Mouse (Mus musculus) thymus, postnatal 0 days (tissue): ENCODE results near the gene Olfr1132. TPM values are rescaled to one million over a fixed set of nuclear protein-coding genes. Genes with fewer than 3 reads are reported as not detected.
"Not testable (repeated sequence)": the region's sequence is repeated elsewhere in the genome, so short reads cannot be mapped to it uniquely, and the experiment has no call there.

Source experiments
- DNase-seq: peaks from one replicate; pipeline ENCODE4 v3.0.0-alpha.2; 2015; ENCODE audit warnings: low spot score
- polyA plus RNA-seq: library from polyadenylated mRNA; unstranded; fragments of >200 nt; fragmentation: Nextera tagmentation; extraction: Ambion mirVana; gene quantifications from 2 replicates; pipeline ENCODE4 v1.2.1, GENCODE M21; 2015

Olfr1132 gene
- polyA plus RNA-seq = not detected in 2 replicates

DNA sequence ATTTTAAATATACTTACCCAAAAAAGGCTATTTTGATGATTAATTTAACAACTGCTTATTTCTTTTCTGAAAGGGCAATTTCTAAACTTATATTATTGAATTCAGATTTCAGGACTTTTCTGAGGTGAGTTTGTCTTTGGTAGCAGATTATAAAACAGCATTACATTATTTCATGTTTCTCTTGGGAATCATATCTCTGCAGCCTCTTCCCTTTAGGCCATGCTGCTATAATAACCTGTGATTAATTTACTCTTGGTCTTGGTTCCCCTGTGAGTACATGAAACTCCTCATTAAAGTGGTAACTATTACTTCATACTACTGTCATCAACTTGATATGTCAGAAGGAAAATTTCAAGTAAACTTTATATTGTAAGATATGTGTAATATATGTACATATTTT is at the start of gene Olfr1132:
Olfr1132 (minus strand) TSS at position 101 of the 400 bp plus-strand sequence.
- DNase-seq = no peak

DNA sequence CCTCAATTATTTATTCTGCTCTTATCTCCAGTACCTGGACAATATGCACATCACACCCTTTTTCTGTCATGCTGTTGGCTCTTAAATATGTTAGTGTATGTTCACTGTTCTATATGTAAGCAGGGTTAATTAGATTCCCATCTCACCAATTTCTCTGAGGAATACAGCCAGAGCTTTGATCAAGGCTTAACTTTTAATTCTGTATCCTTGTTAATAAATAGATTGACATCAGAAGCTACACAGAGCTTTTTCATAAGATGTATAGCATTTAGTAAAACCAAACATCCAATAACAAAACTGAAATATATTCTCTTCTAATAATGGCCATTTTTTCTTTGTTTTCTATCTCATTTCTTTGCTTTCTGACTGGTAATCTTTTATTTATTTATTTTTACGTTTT is 36.2 kb upstream of the Olfr1132 start, which contains the start of gene Olfr1135:
Olfr1135 (minus strand) TSS at position 101 of the 400 bp plus-strand sequence.
- no peak for DNase-seq

DNA sequence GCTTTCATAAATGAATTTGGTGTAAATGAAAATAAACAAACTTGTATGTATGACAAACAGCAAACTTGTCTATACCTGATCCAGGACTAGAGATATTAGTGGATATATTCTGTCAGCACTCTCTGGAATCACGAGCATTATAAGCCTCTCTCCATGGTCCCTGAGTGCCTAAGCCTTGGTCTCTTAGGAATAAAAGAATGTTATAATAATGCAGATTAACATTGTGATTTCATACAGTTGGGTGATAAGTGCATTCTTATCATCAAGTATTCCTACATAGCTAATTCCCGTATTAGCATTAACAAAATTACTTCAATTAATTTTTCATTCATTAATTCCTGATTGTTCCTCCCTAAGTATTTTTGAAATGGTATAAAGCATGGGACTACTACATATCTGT is 21.0 kb upstream of the Olfr1132 start, which contains the start of gene Olfr1134:
Olfr1134 (minus strand) TSS at position 101 of the 400 bp plus-strand sequence.
- no peak for DNase-seq

DNA sequence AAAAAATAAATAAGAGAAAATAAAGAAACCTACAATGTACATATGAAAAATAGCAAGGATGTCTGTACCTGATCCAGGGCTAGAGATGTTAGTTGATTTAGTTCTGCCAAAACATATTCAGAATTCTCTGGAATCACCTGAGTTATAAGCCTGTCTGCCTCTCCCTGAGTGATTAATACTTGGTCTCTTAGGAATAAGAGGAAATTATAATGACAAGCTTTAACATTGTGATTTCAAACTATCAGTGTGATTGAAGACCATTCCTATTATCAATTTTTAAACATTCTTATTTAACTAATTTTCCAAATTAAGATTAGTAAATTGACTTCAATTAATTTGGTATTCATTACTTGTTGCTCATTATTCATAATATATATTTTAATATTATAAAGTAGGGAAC is 9.9 kb upstream of the Olfr1132 start, which contains the start of gene Olfr1133:
Olfr1133 (minus strand) TSS at position 101 of the 400 bp plus-strand sequence.
- DNase-seq = no peak

DNA sequence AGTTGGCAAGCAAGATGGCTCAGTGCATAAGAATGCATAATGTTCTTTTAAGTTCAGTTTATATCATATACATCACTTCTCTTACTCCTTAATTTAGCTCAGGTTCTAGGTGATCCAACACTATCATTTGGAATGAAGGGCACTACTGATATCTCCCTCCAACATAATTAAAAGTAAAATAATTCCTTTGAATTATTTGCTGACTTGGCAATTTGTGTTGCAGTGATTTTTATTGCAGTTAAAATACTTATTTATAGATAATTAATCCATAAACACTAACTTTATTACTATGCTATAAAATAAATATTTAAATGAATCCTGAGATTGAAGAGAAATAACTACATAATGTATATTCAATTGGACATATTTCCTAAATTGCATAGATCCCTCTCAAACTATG is 5.1 kb upstream of the Olfr1132 start:
- DNase-seq = no peak

DNA sequence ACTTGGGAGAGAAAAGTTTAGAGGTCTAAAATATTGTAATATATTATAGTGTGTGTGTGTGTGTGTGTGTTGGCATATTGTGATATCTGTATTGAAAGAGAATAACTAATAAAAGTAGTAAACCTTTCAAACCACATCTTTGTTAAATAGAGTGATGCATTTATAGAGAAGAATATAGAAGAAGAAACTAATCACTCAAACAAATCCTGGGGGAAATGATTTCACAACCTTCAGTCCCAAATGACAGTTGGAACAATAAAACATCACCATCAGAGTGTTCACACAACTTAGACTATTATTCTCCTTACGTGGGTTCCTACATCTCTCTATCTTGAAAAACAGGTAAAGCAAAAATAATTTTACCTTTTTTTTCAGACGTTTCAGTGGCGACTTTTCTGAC is 10.5 kb downstream of the Olfr1132 start, which contains the start of gene Olfr1131:
Olfr1131 (plus strand) TSS at position 301 of the 400 bp plus-strand sequence.
- DNase-seq = no peak

DNA sequence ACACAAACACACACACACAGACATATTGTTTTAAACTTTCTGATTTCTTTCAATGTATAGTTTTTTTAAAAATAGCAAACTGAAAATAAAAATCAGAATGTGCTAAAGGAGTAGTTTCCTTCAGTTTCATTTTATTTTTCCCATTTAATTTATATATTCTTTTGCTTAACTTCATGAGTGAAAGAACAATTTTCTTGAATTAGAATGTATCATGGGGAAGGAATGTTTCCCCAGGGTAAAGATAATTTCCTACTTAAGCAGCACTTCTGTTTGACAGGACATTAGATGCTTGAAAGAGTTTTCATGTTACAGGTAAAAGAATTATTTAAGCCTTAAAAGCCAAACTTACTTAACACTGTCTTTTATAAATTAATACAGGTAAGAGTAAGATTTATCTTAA is 31.4 kb downstream of the Olfr1132 start, which contains the start of gene Olfr1130:
Olfr1130 (plus strand) TSS at position 301 of the 400 bp plus-strand sequence.
- DNase-seq = not testable (repeated sequence)

Other genes with a start within 250 kb of the Olfr1132 start
- not detected in 2 replicates for gene Olfr1123, start 220.9 kb downstream of the Olfr1132 start, polyA plus RNA-seq
- 0.09 TPM in 1 of 2 replicates, not detected in the other for gene Olfr1124, start 207.3 kb downstream of the Olfr1132 start, polyA plus RNA-seq
- gene Olfr1126, start 183.6 kb downstream of the Olfr1132 start, polyA plus RNA-seq = not detected in 2 replicates
- gene Pramel7, start 140.4 kb downstream of the Olfr1132 start, polyA plus RNA-seq = not detected in 2 replicates
- gene Pramel6, start 131.0 kb downstream of the Olfr1132 start, polyA plus RNA-seq = not detected in 2 replicates
- not detected in 2 replicates for gene Olfr153, start 105.7 kb downstream of the Olfr1132 start, polyA plus RNA-seq
- not detected in 2 replicates for gene Olfr1128, start 92.0 kb downstream of the Olfr1132 start, polyA plus RNA-seq
- gene Olfr1129, start 63.6 kb downstream of the Olfr1132 start, polyA plus RNA-seq = not detected in 2 replicates
- gene Olfr1130, start 31.3 kb downstream of the Olfr1132 start, polyA plus RNA-seq = not detected in 2 replicates
- not detected in 2 replicates for gene Olfr1131, start 10.4 kb downstream of the Olfr1132 start, polyA plus RNA-seq
- not detected in 2 replicates for gene Olfr1133, start 9.8 kb upstream of the Olfr1132 start, polyA plus RNA-seq
- not detected in 2 replicates for gene Olfr1134, start 20.9 kb upstream of the Olfr1132 start, polyA plus RNA-seq
- not detected in 2 replicates for gene Olfr1135, start 36.1 kb upstream of the Olfr1132 start, polyA plus RNA-seq
- 0.17 and 0.19 TPM in 2 replicates for gene Olfr1136, start 56.4 kb upstream of the Olfr1132 start, polyA plus RNA-seq
- not detected in 2 replicates for gene Olfr1137, start 75.6 kb upstream of the Olfr1132 start, polyA plus RNA-seq
- gene Olfr1138, start 102.4 kb upstream of the Olfr1132 start, polyA plus RNA-seq = not detected in 2 replicates
- gene Olfr1140, start 106.2 kb upstream of the Olfr1132 start, polyA plus RNA-seq = not detected in 2 replicates
- gene Olfr1141, start 116.5 kb upstream of the Olfr1132 start, polyA plus RNA-seq = not detected in 2 replicates
- not detected in 2 replicates for gene Olfr152, start 141.9 kb upstream of the Olfr1132 start, polyA plus RNA-seq
- not detected in 2 replicates for gene Olfr1143, start 163.1 kb upstream of the Olfr1132 start, polyA plus RNA-seq
- not detected in 2 replicates for gene Olfr1145, start 172.3 kb upstream of the Olfr1132 start, polyA plus RNA-seq
- not detected in 2 replicates for gene Olfr1148, start 193.0 kb upstream of the Olfr1132 start, polyA plus RNA-seq
- gene Olfr1150-ps1, start 206.5 kb upstream of the Olfr1132 start, polyA plus RNA-seq = not detected in 2 replicates
- gene Olfr1151, start 218.3 kb upstream of the Olfr1132 start, polyA plus RNA-seq = not detected in 2 replicates
- not detected in 2 replicates for gene Olfr1152, start 229.0 kb upstream of the Olfr1132 start, polyA plus RNA-seq